Mouse (Mus musculus): ENCODE data around the gene Isl2. TPM values are rescaled to one million over a fixed set of nuclear protein-coding genes. Genes with fewer than 3 reads are reported as not detected.

Isl2 gene
- 0.07 TPM in 1 of 2 replicates, not detected in the other for polyA plus RNA-seq (2015; fragmentation: Nextera tagmentation; extraction: Ambion mirVana)

GRCm38 (mm10) chr9:55538377-55538776 lies at the start of gene Isl2:
Gene Isl2 (plus strand): TSS chr9:55538672.
- H3K27ac ChIP-seq (ENCODE audit: low read length): no peak within 1 kb of the TSS
- peaks cover 6% of the 10 kb centered on the region for H3K4me1 ChIP-seq (ENCODE audit: insufficient read depth, low read depth, low read length)
- H3K9me3 ChIP-seq (ENCODE audit: low read length): no peaks in the 10 kb centered on the region
- no peaks in the 10 kb centered on the region for H3K36me3 ChIP-seq (ENCODE audit: insufficient read depth, low read length)
- no peak for DNase-seq (ENCODE audit: low spot score)
- 8% methylated on average over 4 of the region's 4 CpGs for WGBS
- no peak within 1 kb of the TSS for H3K4me2 ChIP-seq (replicated peaks; ENCODE audit: low read depth, low read length)
- H3K9ac ChIP-seq (replicated peaks; ENCODE audit: low read depth): no peak within 1 kb of the TSS
- TF ChIP-seq CTCF (IDR thresholded peaks at IDR 0.05): no peak
- no peak for TF ChIP-seq EP300 (IDR thresholded peaks at IDR 0.05)
- no peak within 1 kb of the TSS for H3K4me3 ChIP-seq (ENCODE audit: low read depth, low read length)
- H3K27me3 ChIP-seq (replicated peaks; ENCODE audit: insufficient read depth, low read length): peaks cover 47% of the 10 kb centered on the region
- no peak for ATAC-seq

- Histone ChIP-seq H3K27ac (ENCODE audit: low read length) (no peak overlapping the region), H3K27me3 (replicated peaks; ENCODE audit: insufficient read depth, low read length) (no peaks in the 10 kb centered on the region), H3K9ac (replicated peaks; ENCODE audit: low read depth) (no peak overlapping the region), H3K4me2 (replicated peaks; ENCODE audit: low read depth, low read length) (no peak overlapping the region), H3K36me3 (ENCODE audit: insufficient read depth, low read length) (no peaks in the 10 kb centered on the region), H3K4me3 (ENCODE audit: low read depth, low read length) (no peak overlapping the region), H3K4me1 (ENCODE audit: insufficient read depth, low read depth, low read length) (peaks cover 3% of the 10 kb centered on the region; the same call in 1 of the 2 replicates), H3K9me3 (ENCODE audit: low read length) (no peaks in the 10 kb centered on the region)
- WGBS: 73% methylated on average over 3 of the region's 3 CpGs
- ATAC-seq (no peak), DNase-seq (ENCODE audit: low spot score) (no peak)
- TF ChIP-seq EP300 (IDR thresholded peaks at IDR 0.05): no peak
- no peak for TF ChIP-seq CTCF (IDR thresholded peaks at IDR 0.05)
Observed at GRCm38 (mm10) chr9:55507922-55508321, 30.6 kb upstream of the Isl2 start.

GRCm38 (mm10) chr9:55508701-55509100 lies 29.8 kb upstream of the Isl2 start:
- Histone ChIP-seq H3K36me3 (ENCODE audit: insufficient read depth, low read length) (no peaks in the 10 kb centered on the region), H3K9me3 (ENCODE audit: low read length) (no peaks in the 10 kb centered on the region), H3K4me3 (ENCODE audit: low read depth, low read length) (no peak overlapping the region), H3K27me3 (replicated peaks; ENCODE audit: insufficient read depth, low read length) (no peaks in the 10 kb centered on the region), H3K4me2 (replicated peaks; ENCODE audit: low read depth, low read length) (no peak overlapping the region), H3K9ac (replicated peaks; ENCODE audit: low read depth) (no peak overlapping the region), H3K4me1 (ENCODE audit: insufficient read depth, low read depth, low read length) (peaks cover 3% of the 10 kb centered on the region; the same call in 1 of the 2 replicates), H3K27ac (ENCODE audit: low read length) (no peak overlapping the region)
- DNase-seq (ENCODE audit: low spot score) (peak; percentile 22), ATAC-seq (no peak)
- TF ChIP-seq EP300 (IDR thresholded peaks at IDR 0.05): no peak
- no peak for TF ChIP-seq CTCF (IDR thresholded peaks at IDR 0.05)
- 62% methylated on average over 4 of the region's 4 CpGs for WGBS

- H3K9ac ChIP-seq (replicated peaks; ENCODE audit: low read depth): no peak overlapping the region
- 53% methylated on average over 1 of the region's 1 CpGs for WGBS
- H3K4me3 ChIP-seq (ENCODE audit: low read depth, low read length): no peak overlapping the region
- no peaks in the 10 kb centered on the region for H3K9me3 ChIP-seq (ENCODE audit: low read length)
- ATAC-seq (no peak), DNase-seq (ENCODE audit: low spot score) (peak; percentile 14)
- H3K36me3 ChIP-seq (ENCODE audit: insufficient read depth, low read length): no peaks in the 10 kb centered on the region
- peaks cover 3% of the 10 kb centered on the region; the same call in 1 of the 2 replicates for H3K4me1 ChIP-seq (ENCODE audit: insufficient read depth, low read depth, low read length)
- no peaks in the 10 kb centered on the region for H3K27me3 ChIP-seq (replicated peaks; ENCODE audit: insufficient read depth, low read length)
- no peak overlapping the region for H3K4me2 ChIP-seq (replicated peaks; ENCODE audit: low read depth, low read length)
- TF ChIP-seq CTCF (IDR thresholded peaks at IDR 0.05) (no peak), EP300 (IDR thresholded peaks at IDR 0.05) (no peak)
- no peak overlapping the region for H3K27ac ChIP-seq (ENCODE audit: low read length)
Observed at GRCm38 (mm10) chr9:55509731-55510130, 28.7 kb upstream of the Isl2 start.

- Histone ChIP-seq H3K4me1 (ENCODE audit: insufficient read depth, low read depth, low read length) (peaks cover 3% of the 10 kb centered on the region; the same call in 1 of the 2 replicates), H3K4me2 (replicated peaks; ENCODE audit: low read depth, low read length) (peak overlapping the region; percentile 81), H3K9ac (replicated peaks; ENCODE audit: low read depth) (no peak overlapping the region), H3K9me3 (ENCODE audit: low read length) (no peaks in the 10 kb centered on the region), H3K27me3 (replicated peaks; ENCODE audit: insufficient read depth, low read length) (no peaks in the 10 kb centered on the region), H3K27ac (ENCODE audit: low read length) (peak overlapping the region; percentile 95; the same call in 1 of the 2 replicates), H3K36me3 (ENCODE audit: insufficient read depth, low read length) (no peaks in the 10 kb centered on the region), H3K4me3 (ENCODE audit: low read depth, low read length) (0 out of 2 replicates have a peak overlapping the region, but pooled peaks have one; percentile 85)
- ATAC-seq (no peak), DNase-seq (ENCODE audit: low spot score) (no peak)
- no peak for TF ChIP-seq EP300 (IDR thresholded peaks at IDR 0.05)
- TF ChIP-seq CTCF (IDR thresholded peaks at IDR 0.05): no peak
- 76% methylated on average over 10 of the region's 10 CpGs for WGBS
Observed at GRCm38 (mm10) chr9:55510651-55511235, 27.7 kb upstream of the Isl2 start.

- Histone ChIP-seq H3K4me3 (ENCODE audit: low read depth, low read length) (peak overlapping the region; percentile 85), H3K36me3 (ENCODE audit: insufficient read depth, low read length) (no peaks in the 10 kb centered on the region), H3K4me2 (replicated peaks; ENCODE audit: low read depth, low read length) (peak overlapping the region; percentile 81), H3K4me1 (ENCODE audit: insufficient read depth, low read depth, low read length) (peaks cover 3% of the 10 kb centered on the region; the same call in 1 of the 2 replicates), H3K27me3 (replicated peaks; ENCODE audit: insufficient read depth, low read length) (no peaks in the 10 kb centered on the region), H3K27ac (ENCODE audit: low read length) (peak overlapping the region; percentile 95), H3K9me3 (ENCODE audit: low read length) (no peaks in the 10 kb centered on the region), H3K9ac (replicated peaks; ENCODE audit: low read depth) (peak overlapping the region; percentile 91)
- peak; percentile 77 for DNase-seq (ENCODE audit: low spot score)
- WGBS: under 1% methylated on average over 30 of the region's 32 CpGs
- ATAC-seq: peak; percentile 75
- TF ChIP-seq CTCF (IDR thresholded peaks at IDR 0.05): no peak
- no peak for TF ChIP-seq EP300 (IDR thresholded peaks at IDR 0.05)
Observed at GRCm38 (mm10) chr9:55511521-55511993, 26.9 kb upstream of the Isl2 start.
